Mouse (Mus musculus) intestine, postnatal 0 days (tissue): ENCODE measurements around the gene Dusp5. TPM values are rescaled to one million over a fixed set of nuclear protein-coding genes. Genes with fewer than 3 reads are reported as not detected.

ENCODE experiments used
- ATAC-seq: fragments of 200-750 bp; cut with Nextera tagmentation; 2 replicates; pipeline ENCODE4 v1.8.0; 2017; ENCODE audit warnings: mild to moderate bottlenecking, moderate TSS enrichment, moderate library complexity
- H3K27ac ChIP-seq: fragments of 300-500 bp; sonication (generic); 2 replicates; pipeline ENCODE4 v1.5.1; 2014; ENCODE audit warnings: mild to moderate bottlenecking, low read depth, low read length, moderate library complexity
- H3K27me3 ChIP-seq: fragments of 300-500 bp; sonication (generic); replicated peaks from 2 replicates; pipeline ENCODE4 v1.6.1; 2014; ENCODE audit warnings: low read length, mixed read lengths; ENCODE audit not compliant: control insufficient read depth, insufficient read depth
- H3K36me3 ChIP-seq: fragments of 300-500 bp; sonication (generic); 2 replicates; pipeline ENCODE4 v1.6.1; 2014; ENCODE audit warnings: mild to moderate bottlenecking, moderate library complexity; ENCODE audit not compliant: control insufficient read depth, insufficient read depth
- H3K4me1 ChIP-seq: fragments of 300-500 bp; sonication (generic); replicated peaks from 2 replicates; pipeline ENCODE4 v1.6.1; 2014; ENCODE audit warnings: antibody characterized with exemption, low read length, mixed read lengths; ENCODE audit not compliant: control insufficient read depth, insufficient read depth
- H3K4me2 ChIP-seq: fragments of 300-500 bp; sonication (generic); replicated peaks from 2 replicates; pipeline ENCODE4 v1.6.1; 2014; ENCODE audit warnings: low read depth, mild to moderate bottlenecking, moderate library complexity
- H3K4me3 ChIP-seq: fragments of 300-500 bp; sonication (generic); 2 replicates; pipeline ENCODE4 v1.5.1; 2014; ENCODE audit warnings: low read depth, low read length
- H3K9ac ChIP-seq: fragments of 300-500 bp; sonication (generic); 2 replicates; pipeline ENCODE4 v1.6.1; 2014; ENCODE audit warnings: mild to moderate bottlenecking, low read depth, low read length
- H3K9me3 ChIP-seq: fragments of 300-500 bp; sonication (generic); 2 replicates; pipeline ENCODE4 v1.6.1; 2016; ENCODE audit warnings: mixed run types; ENCODE audit not compliant: control insufficient read depth
- CTCF ChIP-seq: sonication (generic); IDR thresholded peaks from 2 replicates; pipeline ENCODE4 v1.5.1; 2016; ENCODE audit warnings: low read depth, mild to moderate bottlenecking, control low read depth, antibody characterized with exemption, moderate library complexity
- WGBS: fragments of 180-500 bp; shearing (Covaris S2); extraction: QIAGEN DNeasy Blood & Tissue Kit; methylation state at CpG from one replicate; pipeline ENCODE4 v1.1.7; 2014; 5-methylcytosine and 5-hydroxymethylcytosine counted together
- polyA plus RNA-seq: library from polyadenylated mRNA; unstranded; fragments of >200 nt; fragmentation: Nextera tagmentation; extraction: Ambion mirVana; gene quantifications from 2 replicates; pipeline ENCODE4 v1.2.1, GENCODE M21; 2015

The Dusp5 gene
- polyA plus RNA-seq, 1 experiment from 2014 or later = 12.4 TPM

GRCm38 (mm10) chr19:53532021-53532420, 3.1 kb downstream of the Dusp5 start:
- Histone ChIP-seq H3K9ac (no peak overlapping the region), H3K9me3 (no peaks in the 10 kb centered on the region), H3K27me3 (no peaks in the 10 kb centered on the region), H3K36me3 (peaks cover 5% of the 10 kb centered on the region; the same call in 1 of the 2 replicates), H3K4me2 (peak overlapping the region; percentile 28; the same call in 1 of the 2 replicates), H3K4me1 (peaks cover 5% of the 10 kb centered on the region; the same call in 1 of the 2 replicates), H3K27ac (no peak overlapping the region), H3K4me3 (no peak overlapping the region)
- no peak for TF ChIP-seq CTCF
- no peak for ATAC-seq
- WGBS = 47% methylated on average over 6 of the region's 6 CpGs

GRCm38 (mm10) chr19:53532676-53533075, 3.8 kb downstream of the Dusp5 start:
- Histone ChIP-seq H3K27ac (no peak overlapping the region), H3K36me3 (peaks cover 11% of the 10 kb centered on the region), H3K9me3 (no peaks in the 10 kb centered on the region), H3K27me3 (no peaks in the 10 kb centered on the region), H3K9ac (no peak overlapping the region), H3K4me3 (no peak overlapping the region), H3K4me2 (0 out of 2 replicates have a peak overlapping the region, but pooled peaks have one; percentile 9), H3K4me1 (peaks cover 5% of the 10 kb centered on the region; the same call in 1 of the 2 replicates)
- TF ChIP-seq CTCF = no peak
- 62% methylated on average over 6 of the region's 6 CpGs for WGBS
- ATAC-seq = no peak

- no peaks in the 10 kb centered on the region for H3K9me3 ChIP-seq
- H3K9ac ChIP-seq = 0 out of 2 replicates have a peak overlapping the region, but pooled peaks have one; percentile 3
- no peak for ATAC-seq
- no peak for TF ChIP-seq CTCF
- H3K27me3 ChIP-seq = no peaks in the 10 kb centered on the region
- H3K4me3 ChIP-seq = no peak overlapping the region
- H3K4me1 ChIP-seq = peaks cover 1% of the 10 kb centered on the region; the same call in 1 of the 2 replicates
- no peak overlapping the region for H3K4me2 ChIP-seq
- H3K36me3 ChIP-seq = peaks cover 16% of the 10 kb centered on the region
- no peak overlapping the region for H3K27ac ChIP-seq
- WGBS = 69% methylated on average over 7 of the region's 7 CpGs
These were observed 4.3 kb downstream of the Dusp5 start for GRCm38 (mm10) chr19:53533236-53533635.

GRCm38 (mm10) chr19:53533810-53534601, 5.1 kb downstream of the Dusp5 start:
- ATAC-seq = no peak
- 91% methylated on average over 15 of the region's 15 CpGs for WGBS
- no peak overlapping the region for H3K4me2 ChIP-seq
- 0 out of 2 replicates have a peak overlapping the region, but pooled peaks have one; percentile 3 for H3K9ac ChIP-seq
- H3K4me3 ChIP-seq = no peak overlapping the region
- H3K36me3 ChIP-seq = peaks cover 21% of the 10 kb centered on the region
- no peak overlapping the region for H3K27ac ChIP-seq
- TF ChIP-seq CTCF = no peak
- H3K4me1 ChIP-seq = 0 out of 2 replicates have a peak, but pooled peaks cover 5% of the 10 kb centered on the region
- no peaks in the 10 kb centered on the region for H3K9me3 ChIP-seq
- no peaks in the 10 kb centered on the region for H3K27me3 ChIP-seq

GRCm38 (mm10) chr19:53534757-53535410, 6.0 kb downstream of the Dusp5 start:
- no peak for ATAC-seq
- no peak for TF ChIP-seq CTCF
- H3K9ac ChIP-seq = no peak overlapping the region
- H3K27ac ChIP-seq = peak overlapping the region; percentile 51
- H3K9me3 ChIP-seq = no peaks in the 10 kb centered on the region
- no peak overlapping the region for H3K4me2 ChIP-seq
- H3K27me3 ChIP-seq = no peaks in the 10 kb centered on the region
- peaks cover 26% of the 10 kb centered on the region for H3K36me3 ChIP-seq
- H3K4me3 ChIP-seq = no peak overlapping the region
- H3K4me1 ChIP-seq = 0 out of 2 replicates have a peak, but pooled peaks cover 7% of the 10 kb centered on the region
- WGBS = 66% methylated on average over 7 of the region's 7 CpGs

GRCm38 (mm10) chr19:53535421-53535820, 6.5 kb downstream of the Dusp5 start:
- H3K4me3 ChIP-seq = no peak overlapping the region
- H3K4me2 ChIP-seq = no peak overlapping the region
- no peaks in the 10 kb centered on the region for H3K27me3 ChIP-seq
- no peak for ATAC-seq
- peak overlapping the region; percentile 51 for H3K27ac ChIP-seq
- WGBS = 57% methylated on average over 6 of the region's 6 CpGs
- H3K9ac ChIP-seq = no peak overlapping the region
- H3K9me3 ChIP-seq = no peaks in the 10 kb centered on the region
- 0 out of 2 replicates have a peak, but pooled peaks cover 7% of the 10 kb centered on the region for H3K4me1 ChIP-seq
- TF ChIP-seq CTCF = no peak
- peaks cover 31% of the 10 kb centered on the region for H3K36me3 ChIP-seq
